Mouse (Mus musculus) adrenal gland, postnatal 36 days (tissue): ENCODE data around the gene D2hgdh. TPM values are rescaled to one million over a fixed set of nuclear protein-coding genes. Genes with fewer than 3 reads are reported as not detected.

Experiments used
- DNase-seq, 2 experiments: peaks; one replicate each; pipeline ENCODE4 v3.0.0; 2021; ENCODE audit warnings: mixed read lengths in 1 of 2
- long read RNA-seq, 2 experiments: library from polyadenylated mRNA; stranded (forward); transcript quantifications; one replicate each; pipeline ENCODE4 v2.0.0; 2021; ENCODE audit warnings: borderline sequencing depth in 2 of 2
- total RNA-seq, 2 experiments: library from RNA; stranded (reverse); gene quantifications; 2 replicates each; pipeline ENCODE4 v1.2.3; 2021

Gene D2hgdh
- total RNA-seq, result 10 to 100 TPM; 46.9 to 57.9 TPM
- long read RNA-seq, experiment 1, partial matches to known transcripts, result 1 of 36 reads
- long read RNA-seq, experiment 1, other reads (novel, unspliced or antisense), result 31 of 36 reads
- long read RNA-seq, experiment 2, partial matches to known transcripts, result 4 of 31 reads
- long read RNA-seq, experiment 2, other reads (novel, unspliced or antisense), result 23 of 31 reads

- DNase-seq, result no peak
These were observed at the start of gene D2hgdh for GRCm38 (mm10) chr1:93824609-93825008. D2hgdh (plus strand) TSS chr1:93824909.

DNA sequence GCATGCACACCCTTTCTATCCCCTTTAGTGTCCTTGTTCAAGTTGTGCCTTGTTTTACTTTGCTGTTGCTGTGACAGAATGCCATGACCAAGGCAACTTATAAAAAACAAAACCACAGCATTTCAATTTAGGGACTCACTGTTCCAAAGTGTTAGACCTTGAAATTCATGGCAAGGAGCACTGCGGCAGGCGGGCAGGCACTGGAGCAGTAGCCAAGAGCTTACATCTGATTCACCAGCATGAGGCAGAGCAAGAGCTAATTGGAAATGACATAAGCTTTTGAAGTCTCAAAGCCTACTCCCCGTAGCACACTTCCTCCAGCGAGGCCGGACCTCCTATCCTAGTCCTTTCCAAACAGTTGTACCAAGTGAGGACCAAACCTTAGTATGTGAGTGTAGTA lies 48.0 kb upstream of the D2hgdh start:
- peak; percentile 27 to 45 for DNase-seq

DNA sequence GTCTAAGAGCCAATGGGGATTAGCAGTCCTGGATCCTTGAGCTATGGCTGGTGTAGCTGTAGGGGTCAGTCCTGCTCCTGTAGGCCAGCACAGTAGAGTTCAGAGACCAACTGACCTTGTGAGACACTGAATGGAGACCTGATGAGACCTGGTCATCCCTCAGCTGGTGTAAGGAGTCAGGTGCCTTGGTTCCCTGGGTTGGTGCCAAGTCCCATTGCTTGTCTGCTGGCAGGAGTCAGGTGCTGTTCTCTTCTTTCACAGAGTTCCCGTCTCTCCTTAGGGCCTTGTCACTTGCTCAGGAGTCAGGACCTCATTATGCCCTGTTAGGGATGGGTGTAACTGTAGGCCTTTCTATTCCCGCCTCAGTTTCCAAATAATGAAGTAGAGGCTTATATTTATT lies 37.8 kb upstream of the D2hgdh start:
- DNase-seq, result no peak

GRCm38 (mm10) chr1:93794526-93794925 lies 30.2 kb upstream of the D2hgdh start:
- DNase-seq, result peak; percentile 33 to 37

GRCm38 (mm10) chr1:93795886-93796285 lies 28.8 kb upstream of the D2hgdh start:
- DNase-seq, result peak; percentile 32 to 50

GRCm38 (mm10) chr1:93800670-93801503 lies 23.8 kb upstream of the D2hgdh start:
- DNase-seq, result no peak

- DNase-seq, result peak; percentile 94
These were observed 22.9 kb upstream of the D2hgdh start, which contains the start of gene Dtymk for GRCm38 (mm10) chr1:93801741-93802238. Dtymk (minus strand) TSS chr1:93801934.

DNA sequence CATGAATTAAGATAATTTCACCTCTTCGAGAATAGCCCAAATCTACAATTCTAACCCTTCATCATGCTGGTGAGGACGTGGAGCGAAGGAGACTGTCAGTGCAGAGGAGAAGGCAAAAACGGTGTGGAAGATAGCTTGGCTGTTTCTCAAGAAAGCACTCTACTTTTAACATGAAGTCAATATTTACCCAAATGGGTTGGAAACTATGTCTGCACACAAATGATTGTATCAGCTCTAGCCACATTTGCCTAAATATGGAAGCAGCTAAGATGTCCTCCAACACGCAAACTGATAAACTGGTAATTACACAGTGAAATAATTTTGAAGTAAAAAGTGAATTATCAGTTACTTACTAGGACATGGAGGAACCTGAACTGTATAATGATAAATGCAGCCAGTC lies 21.9 kb upstream of the D2hgdh start:
- DNase-seq, result no peak

GRCm38 (mm10) chr1:93803556-93804507 lies 20.9 kb upstream of the D2hgdh start, which contains the start of gene Ing5:
Ing5 (plus strand) TSS chr1:93803965.
- DNase-seq, result peak; percentile 100

DNA sequence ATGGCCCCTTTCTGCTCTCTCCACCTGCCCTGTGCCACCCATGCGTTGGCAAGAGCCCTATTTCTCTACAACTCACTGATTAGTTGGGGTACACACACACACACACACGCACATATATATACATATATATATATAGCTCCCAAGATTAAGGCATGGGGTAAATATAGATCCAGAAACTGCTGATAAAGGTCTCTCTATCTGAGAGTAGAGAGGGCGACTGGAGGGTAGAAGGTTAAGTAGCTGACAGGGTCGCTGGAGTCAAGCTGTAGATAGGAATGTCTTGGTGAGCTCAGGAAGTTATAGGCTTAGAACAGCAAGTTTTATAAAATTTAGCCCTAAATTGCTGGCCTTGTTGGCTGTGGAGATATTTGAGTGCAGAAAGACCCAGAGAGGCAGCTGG lies 19.9 kb upstream of the D2hgdh start:
- DNase-seq, result no peak

DNA sequence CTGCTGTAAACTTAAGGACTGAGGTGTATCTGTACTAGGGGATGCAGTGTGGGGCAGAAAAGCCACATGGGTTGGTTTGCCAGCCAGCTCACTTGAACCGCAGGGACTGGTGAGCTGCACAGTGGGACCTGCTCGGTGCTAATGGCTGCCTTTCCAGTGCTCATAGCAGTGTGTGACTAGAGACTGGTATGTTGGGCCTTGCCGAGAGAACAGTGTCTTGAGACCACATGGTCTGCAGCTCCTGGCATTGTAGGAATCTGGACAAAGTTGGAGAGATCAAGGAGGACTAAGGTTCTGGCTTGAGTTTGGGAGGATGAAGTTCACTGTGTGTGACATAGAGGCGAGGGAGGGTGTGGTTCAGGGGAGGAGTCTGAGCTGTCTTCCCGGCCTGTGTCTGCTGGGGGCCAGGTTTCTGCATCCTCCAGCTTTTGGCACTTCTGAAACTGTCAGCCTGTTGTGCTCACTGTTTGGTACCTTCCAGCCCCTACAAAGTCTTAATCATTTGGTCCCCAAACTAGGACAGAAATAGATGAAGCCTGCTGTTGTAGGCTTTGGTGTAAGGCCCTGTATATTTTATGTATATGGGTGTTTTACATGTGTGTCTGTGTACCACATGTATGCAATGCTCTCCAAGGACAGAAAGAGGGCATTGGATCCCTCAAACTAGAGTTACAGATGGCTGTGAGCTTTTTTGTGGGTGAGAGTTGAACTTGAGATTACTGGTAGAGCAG lies 19.3 kb upstream of the D2hgdh start:
- no peak for DNase-seq

DNA sequence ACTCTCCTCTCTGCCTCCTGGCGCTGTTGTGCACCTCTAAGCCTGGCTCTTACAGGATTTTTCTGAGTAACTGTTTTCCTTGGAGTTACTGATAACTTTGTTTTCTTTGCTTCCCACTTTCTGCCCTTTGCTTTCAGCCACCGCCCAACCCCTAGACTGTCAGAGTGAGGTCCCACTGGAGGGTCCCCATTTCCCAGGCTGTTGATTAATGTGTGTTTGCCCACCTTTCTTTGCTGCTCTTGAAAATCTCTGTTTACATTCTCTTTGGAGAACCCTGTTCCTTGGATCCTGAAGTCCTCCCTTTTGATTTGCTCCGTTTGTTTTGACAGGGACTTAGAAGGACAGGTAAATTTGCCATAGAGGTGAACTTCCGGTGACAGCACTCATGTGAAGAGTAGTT lies 15.8 kb upstream of the D2hgdh start:
- no peak for DNase-seq

DNA sequence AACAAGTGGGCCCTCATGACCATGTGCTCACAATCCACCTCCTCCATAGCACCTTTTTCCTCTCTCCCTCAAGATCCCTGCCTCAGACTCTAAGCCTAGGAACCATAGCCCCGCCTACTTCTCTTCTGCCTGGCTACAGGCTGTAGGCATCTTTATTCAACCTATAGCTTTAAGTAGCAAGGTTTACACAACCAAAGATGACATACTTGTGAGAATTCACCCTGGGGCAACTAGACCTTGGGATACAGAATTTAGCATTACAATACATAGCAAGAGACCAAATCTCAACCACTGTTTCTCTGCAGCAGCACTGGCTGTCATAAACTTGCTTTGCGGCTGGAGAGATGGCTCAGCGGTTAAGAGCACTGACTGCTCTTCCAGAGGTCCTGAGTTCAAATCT lies 14.7 kb upstream of the D2hgdh start:
- no peak for DNase-seq

DNA sequence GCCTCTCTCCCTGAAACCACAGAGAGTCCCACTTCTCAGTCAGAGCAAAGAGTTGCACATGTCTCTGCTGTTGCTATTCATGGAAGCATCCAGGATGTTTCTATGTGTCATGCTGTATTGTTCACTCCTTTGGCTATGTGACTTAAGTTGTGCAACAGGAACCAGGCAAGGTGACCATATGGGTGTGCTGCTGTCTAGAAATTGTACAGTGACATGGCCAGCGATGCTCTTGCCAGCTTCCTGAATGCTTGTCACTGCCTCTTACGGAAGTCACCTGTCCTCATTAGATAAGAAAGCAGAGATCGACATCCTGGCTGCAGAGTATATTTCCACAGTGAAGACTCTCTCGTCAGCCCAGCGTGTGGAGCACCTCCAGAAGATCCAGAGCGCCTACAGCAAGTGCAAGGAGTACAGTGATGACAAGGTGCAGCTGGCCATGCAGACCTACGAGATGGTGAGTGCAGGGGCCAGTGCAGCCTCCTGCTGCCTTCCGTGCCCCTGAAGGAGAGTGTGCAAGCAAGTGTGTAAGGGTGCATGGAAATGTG lies 13.1 kb upstream of the D2hgdh start:
- no peak for DNase-seq

DNA sequence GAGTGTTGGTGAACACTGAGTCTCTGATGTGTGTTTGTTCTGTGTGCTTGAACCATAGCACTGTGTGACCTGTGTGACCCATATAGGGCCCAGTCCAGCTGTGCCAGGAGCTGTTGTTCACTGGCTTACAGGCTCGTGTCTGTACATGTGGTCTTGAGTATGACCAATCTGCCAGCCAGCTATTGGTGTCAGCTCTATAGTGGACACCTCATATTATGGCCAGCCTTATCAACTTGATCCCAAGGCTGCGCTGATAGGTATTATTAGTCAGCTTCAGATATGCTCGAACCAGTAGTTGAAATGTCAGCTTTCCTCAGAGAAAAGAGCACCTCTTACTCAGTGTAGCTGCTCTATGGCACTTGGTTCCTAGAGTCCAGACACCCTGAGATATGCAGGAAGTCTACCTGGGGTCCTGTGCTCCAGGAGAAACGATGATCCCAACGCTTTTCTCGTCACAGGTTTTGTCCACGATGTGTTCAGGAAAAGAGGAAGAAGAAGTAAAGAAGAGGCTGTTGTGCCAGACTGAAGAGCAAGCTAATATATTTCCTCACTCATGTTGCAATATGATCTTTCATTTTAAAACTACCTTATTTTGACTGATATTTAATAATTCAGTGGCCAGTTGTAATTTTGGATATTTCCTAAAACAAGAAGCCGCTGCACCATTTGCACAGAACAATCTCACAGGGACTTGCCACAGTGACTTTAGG lies 6.7 kb upstream of the D2hgdh start:
- no peak for DNase-seq

- DNase-seq, result no peak
These were observed 6.0 kb upstream of the D2hgdh start for GRCm38 (mm10) chr1:93818722-93819121.

DNA sequence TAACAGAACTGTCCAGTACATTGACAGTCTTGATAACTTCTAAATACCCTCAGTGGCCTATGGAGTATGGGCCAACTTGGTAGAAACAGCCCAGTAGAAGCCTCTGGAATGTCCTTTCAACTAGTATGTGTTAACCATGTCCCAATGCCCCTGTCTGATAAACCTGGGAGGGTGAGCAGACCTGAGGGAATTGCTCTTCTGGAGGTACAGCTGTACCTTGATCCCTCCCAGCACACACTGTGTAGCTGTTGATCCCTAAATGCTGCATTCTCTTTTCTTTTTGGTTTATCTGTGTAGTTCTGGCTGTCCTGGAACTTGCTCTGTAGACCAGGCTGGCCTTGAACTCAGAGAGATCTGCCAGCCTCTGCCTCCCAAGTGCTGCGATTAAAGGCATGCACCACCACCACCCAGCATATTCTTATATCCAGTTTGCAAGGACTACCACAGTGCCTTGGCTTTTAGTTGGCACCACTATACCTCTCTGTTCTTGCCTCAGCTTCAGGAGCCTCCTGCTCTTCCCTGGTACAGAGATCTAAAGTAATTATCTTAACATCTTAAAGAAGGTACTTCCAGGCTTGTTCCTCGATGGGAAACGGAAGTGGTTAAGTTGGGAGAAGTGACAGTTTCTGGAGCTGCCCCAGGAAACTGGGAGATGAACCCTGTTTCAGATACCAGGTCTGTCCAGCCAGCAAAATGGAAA lies 763 bp upstream of the D2hgdh start:
- no peak for DNase-seq

DNA sequence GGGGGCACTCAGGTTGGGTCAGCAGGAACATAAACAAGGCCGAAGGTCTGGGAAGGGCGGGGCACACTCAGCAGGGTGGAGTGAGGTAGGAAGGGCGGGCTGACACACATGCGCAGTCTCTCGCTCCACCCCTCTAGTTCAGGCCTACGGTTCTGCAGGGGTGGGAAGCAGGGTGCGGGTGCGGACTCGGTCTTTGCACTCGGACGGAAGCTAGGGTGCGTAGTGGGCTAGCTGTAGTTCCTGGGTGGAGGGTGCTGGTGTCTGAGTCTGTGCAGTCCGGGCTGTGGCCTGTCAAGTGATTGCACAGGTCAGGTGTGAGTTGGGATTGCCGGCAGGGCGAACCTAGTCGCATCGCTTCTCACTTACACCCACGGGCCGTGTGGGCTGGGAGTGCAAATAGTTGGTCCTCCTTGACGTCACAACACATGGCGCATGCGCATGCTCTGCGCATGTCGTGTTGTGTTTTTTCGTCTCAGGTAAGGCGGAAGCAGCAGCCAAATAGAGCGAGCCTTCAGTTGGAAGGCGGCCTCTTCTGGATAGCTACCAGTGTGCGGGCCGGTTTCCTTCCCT lies 481 bp downstream of the D2hgdh start:
- peak; percentile 95 to 96 for DNase-seq

DNA sequence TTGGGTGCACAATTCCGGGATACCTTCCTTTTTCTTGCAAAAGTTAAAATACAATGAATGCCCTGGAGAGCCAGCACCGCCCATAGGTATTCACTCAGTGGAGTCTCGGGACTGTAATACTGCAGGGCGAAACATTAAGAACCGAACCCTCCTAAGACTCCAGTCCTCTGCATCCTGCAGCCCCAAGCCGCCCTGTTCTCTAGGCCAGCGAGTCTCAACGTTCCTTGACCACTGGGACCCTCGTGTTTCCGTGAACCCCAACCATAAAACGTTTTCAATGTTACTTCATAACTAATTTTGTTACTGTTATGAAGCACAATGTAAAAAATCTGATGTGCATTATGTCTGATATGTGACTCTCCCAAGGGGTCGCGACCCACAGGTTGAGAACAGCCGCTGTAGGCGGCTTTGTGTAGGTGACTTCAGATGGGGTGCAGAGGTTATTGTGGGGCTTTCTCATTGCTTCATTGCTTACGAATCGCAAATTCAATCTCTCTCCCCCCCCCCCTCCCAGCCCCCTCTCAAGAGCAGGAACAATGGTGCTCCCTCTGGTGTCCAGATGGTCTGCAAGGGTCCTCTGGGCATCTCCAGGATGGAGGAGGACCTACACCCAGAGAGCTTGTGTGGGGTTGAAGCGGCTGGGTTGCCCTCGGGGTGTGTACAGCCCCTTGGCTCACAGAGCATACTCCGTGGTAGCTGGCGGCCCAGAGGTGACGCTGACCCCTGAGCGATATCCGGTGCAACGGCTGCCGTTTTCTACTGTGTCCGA lies 1.2 kb downstream of the D2hgdh start:
- no peak for DNase-seq
